In genomic region chr17:83215529-83216244, GRCm38 (mm10) we compare ENCODE assay signal across 8 mouse cellular contexts. TPM values are rescaled to one million over a fixed set of nuclear protein-coding genes. Genes with fewer than 3 reads are reported as not detected.
DNase-seq lines count a peak whose midpoint lies in the region; ATAC-seq and TF ChIP-seq lines count a peak whose summit lies in the region.

No protein-coding gene starts in this region.

- TF ChIP-seq CTCF in spleen, adult 2 months (IDR thresholded peaks at IDR 0.05; ENCODE audit: extremely low read depth, insufficient read depth, insufficient read length, insufficient replicate concordance): no peak
- TF ChIP-seq CTCF in brain, embryonic 14.5 days (IDR thresholded peaks at IDR 0.05; ENCODE audit: borderline replicate concordance, extremely low read depth, insufficient read depth, insufficient read length): no peak
- TF ChIP-seq CTCF in forebrain, postnatal 0 days (IDR thresholded peaks at IDR 0.05; ENCODE audit: low read depth): no peak
- TF ChIP-seq CTCF in lung, postnatal 0 days (IDR thresholded peaks at IDR 0.05): no peak

- H3K9me3 ChIP-seq in forebrain, postnatal 0 days (ENCODE audit: low read length): no peaks in the 10 kb centered on the region
- H3K9me3 ChIP-seq in kidney, embryonic 15.5 days (replicated peaks): no peaks in the 10 kb centered on the region
- no peaks in the 10 kb centered on the region for H3K9me3 ChIP-seq in lung, postnatal 0 days (ENCODE audit: low read length)

- no peak for DNase-seq in spleen, adult 2 months (ENCODE audit: low read depth in 1 of 2, low spot score in 2 of 2)
- DNase-seq in spleen, postnatal 14 days (ENCODE audit: low spot score in 2 of 2): no peak
- DNase-seq in brain, embryonic 14.5 days (ENCODE audit: low read depth): peak; percentile 67
- DNase-seq in forebrain, postnatal 0 days: peak; percentile 64
- peak; percentile 43 for DNase-seq in lung, postnatal 0 days (ENCODE audit: low spot score)
- DNase-seq in right cerebral cortex, postnatal 25 days: peak; percentile 48
- no peak for DNase-seq in natural killer cell, adult 2 months (ENCODE audit: low spot score in 2 of 2)

- peaks cover 14% of the 10 kb centered on the region for H3K27me3 ChIP-seq in spleen, adult 2 months (ENCODE audit: control insufficient read depth, insufficient read depth, low read length)
- H3K27me3 ChIP-seq in forebrain, postnatal 0 days (ENCODE audit: insufficient read depth, low read length): no peaks in the 10 kb centered on the region
- no peaks in the 10 kb centered on the region for H3K27me3 ChIP-seq in kidney, embryonic 15.5 days
- H3K27me3 ChIP-seq in lung, postnatal 0 days (replicated peaks; ENCODE audit: insufficient read depth, low read length): no peaks in the 10 kb centered on the region

- peak overlapping the region; percentile 92 for H3K9ac ChIP-seq in forebrain, postnatal 0 days
- H3K9ac ChIP-seq in kidney, embryonic 15.5 days: peak overlapping the region; percentile 98
- H3K9ac ChIP-seq in lung, postnatal 0 days (replicated peaks; ENCODE audit: low read depth): peak overlapping the region; percentile 55

- no peak for TF ChIP-seq POLR2A in spleen, adult 2 months (IDR thresholded peaks at IDR 0.05; ENCODE audit: low read depth, low read length)
- TF ChIP-seq POLR2A in brain, embryonic 14.5 days (IDR thresholded peaks at IDR 0.05; ENCODE audit: borderline replicate concordance, extremely low read depth, insufficient read depth, insufficient read length, poor library complexity, severe bottlenecking): no peak

- peak overlapping the region; percentile 96 for H3K4me2 ChIP-seq in forebrain, postnatal 0 days (ENCODE audit: low read depth)
- H3K4me2 ChIP-seq in kidney, embryonic 15.5 days: peak overlapping the region; percentile 95
- peak overlapping the region; percentile 97 for H3K4me2 ChIP-seq in lung, postnatal 0 days (replicated peaks; ENCODE audit: low read depth, low read length)

- ATAC-seq in forebrain, postnatal 0 days: peak; percentile 62
- ATAC-seq in kidney, embryonic 15.5 days (replicated peaks; ENCODE audit: low FRiP score): no peak; the same call in none of the 2 replicates
- ATAC-seq in lung, postnatal 0 days: peak; percentile 49

- H3K4me1 ChIP-seq in spleen, adult 2 months (ENCODE audit: control insufficient read depth, insufficient read depth, insufficient read length): peaks cover 3% of the 10 kb centered on the region; the same call in 1 of the 2 replicates
- peaks cover 29% of the 10 kb centered on the region for H3K4me1 ChIP-seq in forebrain, postnatal 0 days (ENCODE audit: insufficient read depth)
- peaks cover 76% of the 10 kb centered on the region for H3K4me1 ChIP-seq in kidney, embryonic 15.5 days
- H3K4me1 ChIP-seq in lung, postnatal 0 days (ENCODE audit: insufficient read depth, low read depth, low read length): peaks cover 23% of the 10 kb centered on the region; the same call in 1 of the 2 replicates

- peak overlapping the region; percentile 53 for H3K27ac ChIP-seq in spleen, adult 2 months (ENCODE audit: insufficient read depth, low read length)
- H3K27ac ChIP-seq in forebrain, postnatal 0 days (ENCODE audit: low read depth, low read length): peak overlapping the region; percentile 85
- peak overlapping the region; percentile 89 for H3K27ac ChIP-seq in kidney, embryonic 15.5 days
- H3K27ac ChIP-seq in lung, postnatal 0 days (ENCODE audit: low read length): peak overlapping the region; percentile 76

- WGBS in spleen, adult 2 months: 9% methylated on average over 63 of the region's 80 CpGs
- WGBS in forebrain, postnatal 0 days: under 1% methylated on average over 76 of the region's 80 CpGs
- WGBS in kidney, embryonic 15.5 days: under 1% methylated on average over 66 of the region's 80 CpGs
- under 1% methylated on average over 21 of the region's 80 CpGs for WGBS in lung, postnatal 0 days

- H3K4me3 ChIP-seq in spleen, adult 2 months (ENCODE audit: extremely low read depth, insufficient read depth, insufficient read length): peak overlapping the region; percentile 55
- H3K4me3 ChIP-seq in forebrain, postnatal 0 days (ENCODE audit: low read depth, low read length): peak overlapping the region; percentile 75
- peak overlapping the region; percentile 88 for H3K4me3 ChIP-seq in kidney, embryonic 15.5 days (replicated peaks)
- peak overlapping the region; percentile 73 for H3K4me3 ChIP-seq in lung, postnatal 0 days (ENCODE audit: low read depth, low read length)

- no peaks in the 10 kb centered on the region for H3K36me3 ChIP-seq in spleen, adult 2 months (ENCODE audit: control insufficient read depth, insufficient read depth, low read length)
- H3K36me3 ChIP-seq in forebrain, postnatal 0 days (ENCODE audit: insufficient read depth): no peaks in the 10 kb centered on the region
- H3K36me3 ChIP-seq in kidney, embryonic 15.5 days: peaks cover 2% of the 10 kb centered on the region; the same call in 1 of the 2 replicates
- no peaks in the 10 kb centered on the region for H3K36me3 ChIP-seq in lung, postnatal 0 days (ENCODE audit: insufficient read depth, low read length)

- TF ChIP-seq EP300 in lung, postnatal 0 days (IDR thresholded peaks at IDR 0.05): no peak

RNA-seq across cellular contexts. Expression of gene Pkdcc, which starts 0.6 kb away (rescaled TPM):
- polyA plus RNA-seq in spleen, adult 2 months (2012; rRNA removed): 41.0 and 46.9 TPM in 2 replicates
- 53.3 and 82.8 TPM in 2 replicates for polyA plus RNA-seq in brain, embryonic 14.5 days (2012; rRNA removed)
- total RNA-seq in forebrain, postnatal 0 days (2014; rRNA removed): 41.7 and 57.9 TPM in 2 replicates
- polyA plus RNA-seq in forebrain, postnatal 0 days (2015; fragmentation: Nextera tagmentation; extraction: Ambion mirVana): 3.8 and 4.1 TPM in 2 replicates
- 29.3 and 33.2 TPM in 2 replicates for polyA plus RNA-seq in kidney, embryonic 15.5 days (2015; fragmentation: Nextera tagmentation; extraction: Ambion mirVana)
- 3.6 and 3.9 TPM in 2 replicates for polyA plus RNA-seq in lung, postnatal 0 days (2015; fragmentation: Nextera tagmentation; extraction: Ambion mirVana)

Comparison
In these comparisons a context has a peak if more than half of its experiments do, and no peak if none do; other contexts are left out.
1. DNase-seq: peak in brain, embryonic 14.5 days (single experiment), forebrain, postnatal 0 days (single experiment), lung, postnatal 0 days (single experiment) and right cerebral cortex, postnatal 25 days (single experiment); none in spleen, adult 2 months (0 of 2), spleen, postnatal 14 days (0 of 2) and natural killer cell, adult 2 months (0 of 2).
2. Peak in every context shown above with its lines, with median percentiles within 50 percentile points of each other: H3K27ac ChIP-seq, H3K4me3 ChIP-seq, H3K4me2 ChIP-seq and H3K9ac ChIP-seq.